Mouse (Mus musculus) liver, adult (tissue): ENCODE results near the gene Syne2.

Experiments
- GATA4 ChIP-seq: IDR thresholded peaks from 2 replicates; pipeline ENCODE4 v1.6.1; 2014; ENCODE audit warnings: mild to moderate bottlenecking, low read length; ENCODE audit not compliant: insufficient replicate concordance

Gene Syne2

GRCm38 (mm10) chr12:75879636-75880317, 61.8 kb downstream of the Syne2 start:
- TF ChIP-seq GATA4 = no peak

- TF ChIP-seq GATA4 = no peak
Observed at GRCm38 (mm10) chr12:75881554-75881953, 63.6 kb downstream of the Syne2 start.

GRCm38 (mm10) chr12:75886161-75886560, 68.2 kb downstream of the Syne2 start:
- no peak for TF ChIP-seq GATA4

- no peak for TF ChIP-seq GATA4
Observed at GRCm38 (mm10) chr12:75886946-75887345, 69.0 kb downstream of the Syne2 start.

GRCm38 (mm10) chr12:75888721-75889120, 70.8 kb downstream of the Syne2 start:
- no peak for TF ChIP-seq GATA4

GRCm38 (mm10) chr12:75891206-75891605, 73.3 kb downstream of the Syne2 start:
- no peak for TF ChIP-seq GATA4

- TF ChIP-seq GATA4 = no peak
Observed at GRCm38 (mm10) chr12:75893392-75893791, 75.5 kb downstream of the Syne2 start.

- TF ChIP-seq GATA4 = no peak
Observed at GRCm38 (mm10) chr12:75894316-75894997, 76.5 kb downstream of the Syne2 start.

GRCm38 (mm10) chr12:75894998-75895331, 77.0 kb downstream of the Syne2 start:
- no peak for TF ChIP-seq GATA4

GRCm38 (mm10) chr12:75897793-75898192, 79.9 kb downstream of the Syne2 start:
- TF ChIP-seq GATA4 = no peak

GRCm38 (mm10) chr12:75901721-75902120, 83.8 kb downstream of the Syne2 start:
- TF ChIP-seq GATA4 = no peak

- no peak for TF ChIP-seq GATA4
Observed at GRCm38 (mm10) chr12:75904068-75904467, 86.1 kb downstream of the Syne2 start.

GRCm38 (mm10) chr12:75905304-75905703, 87.4 kb downstream of the Syne2 start:
- TF ChIP-seq GATA4 = no peak

GRCm38 (mm10) chr12:75908466-75908865, 90.5 kb downstream of the Syne2 start:
- no peak for TF ChIP-seq GATA4

GRCm38 (mm10) chr12:75915694-75916093, 97.8 kb downstream of the Syne2 start:
- TF ChIP-seq GATA4 = peak; percentile 31; the same call in 1 of the 2 replicates

- TF ChIP-seq GATA4 = no peak
Observed at GRCm38 (mm10) chr12:75918415-75918814, 100.5 kb downstream of the Syne2 start.

GRCm38 (mm10) chr12:75918914-75919313, 101.0 kb downstream of the Syne2 start:
- TF ChIP-seq GATA4 = no peak
